Mouse (Mus musculus) lung, embryonic 14.5 days (tissue): ENCODE data around the gene Sec61b. TPM values are rescaled to one million over a fixed set of nuclear protein-coding genes. Genes with fewer than 3 reads are reported as not detected.

Source experiments
- ATAC-seq: fragments of 200-750 bp; cut with Nextera tagmentation; 2 replicates; pipeline ENCODE4 v1.8.0; 2017; ENCODE audit warnings: mild to moderate bottlenecking, moderate TSS enrichment, moderate library complexity; ENCODE audit not compliant: insufficient read depth
- DNase-seq: peaks from one replicate; pipeline ENCODE4 v3.0.0-alpha.2; 2015
- H3K27ac ChIP-seq: fragments of 300-500 bp; sonication (generic); 2 replicates; pipeline ENCODE4 v1.5.1; 2014; ENCODE audit warnings: low read depth, mild to moderate bottlenecking, moderate library complexity
- H3K27me3 ChIP-seq: fragments of 300-500 bp; sonication (generic); 2 replicates; pipeline ENCODE4 v1.6.1; 2014; ENCODE audit warnings: low read length, control low read depth; ENCODE audit not compliant: insufficient read depth
- H3K36me3 ChIP-seq: fragments of 300-500 bp; sonication (generic); 2 replicates; pipeline ENCODE4 v1.6.1; 2014; ENCODE audit warnings: control low read depth; ENCODE audit not compliant: insufficient read depth
- H3K4me1 ChIP-seq: fragments of 300-500 bp; sonication (generic); 2 replicates; pipeline ENCODE4 v1.6.1; 2014; ENCODE audit warnings: antibody characterized with exemption, control low read depth; ENCODE audit not compliant: insufficient read depth
- H3K4me2 ChIP-seq: fragments of 300-500 bp; sonication (generic); 2 replicates; pipeline ENCODE4 v1.6.1; 2014; ENCODE audit warnings: mild to moderate bottlenecking
- H3K4me3 ChIP-seq: fragments of 300-500 bp; sonication (generic); 2 replicates; pipeline ENCODE4 v1.5.1; 2014; ENCODE audit warnings: low read depth, low read length
- H3K9ac ChIP-seq: fragments of 300-500 bp; sonication (generic); 2 replicates; pipeline ENCODE4 v1.6.1; 2014
- H3K9me3 ChIP-seq: fragments of 300-500 bp; sonication (generic); 2 replicates; pipeline ENCODE4 v1.6.1; 2016; ENCODE audit warnings: low read depth, low read length, control low read depth
- CTCF ChIP-seq: IDR thresholded peaks from 2 replicates; pipeline ENCODE4 v1.5.1; 2016; ENCODE audit warnings: antibody characterized with exemption, low read depth
- WGBS: fragments of 180-500 bp; shearing (Covaris S2); extraction: QIAGEN DNeasy Blood & Tissue Kit; methylation state at CpG from one replicate; pipeline ENCODE4 v1.1.7; 2014; 5-methylcytosine and 5-hydroxymethylcytosine counted together
- polyA plus RNA-seq: library from polyadenylated mRNA; unstranded; fragments of >200 nt; fragmentation: Nextera tagmentation; extraction: Ambion mirVana; gene quantifications from 2 replicates; pipeline ENCODE4 v1.2.1, GENCODE M21; 2014

Sec61b gene
- polyA plus RNA-seq, result 404 and 428 TPM in 2 replicates

DNA sequence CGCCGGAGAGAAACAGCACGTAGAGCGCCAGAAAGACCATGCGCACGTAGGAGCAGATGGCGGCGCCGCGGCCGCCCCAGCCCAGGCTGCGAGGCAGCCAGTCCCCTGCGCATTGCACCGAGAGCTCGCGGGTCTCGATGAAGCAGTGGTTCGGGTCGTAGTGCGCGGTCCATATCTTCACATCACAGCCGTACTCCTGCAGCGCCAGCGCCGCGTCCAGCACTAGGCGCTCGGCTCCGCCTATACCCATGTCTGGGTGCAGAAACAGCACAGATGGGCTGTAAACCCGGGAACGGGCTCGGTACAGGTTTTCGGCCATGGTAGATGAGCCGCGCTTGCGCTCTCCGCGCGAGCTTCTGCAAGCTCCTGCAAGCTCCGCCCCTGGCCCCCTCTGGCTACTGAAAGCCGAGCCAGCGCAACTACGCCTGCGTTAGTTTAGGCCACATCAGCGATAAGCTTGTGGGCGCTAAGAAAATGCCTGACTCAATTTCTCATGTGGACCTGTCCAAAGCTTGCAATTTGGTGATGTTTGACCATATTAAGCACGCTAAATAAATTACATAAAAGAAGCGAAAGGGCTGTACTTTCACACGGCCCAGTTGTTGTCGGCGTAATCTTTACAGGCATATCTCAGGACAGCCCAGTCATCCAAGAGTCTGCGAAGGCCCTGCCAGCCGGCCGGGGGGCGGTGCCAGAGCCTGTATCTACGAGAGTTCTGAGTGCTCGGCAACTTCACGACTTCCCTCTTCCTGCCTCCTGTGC is at the start of gene Sec61b, which contains the start of gene Alg2:
Gene Sec61b, plus strand, starts transcription at position 691 of the 762 bp plus-strand sequence.
Gene Alg2, minus strand, starts transcription at position 366 of the 762 bp plus-strand sequence.
- Histone ChIP-seq H3K4me2 (peak within 1 kb of the TSS; percentile 70), H3K27ac (peak within 1 kb of the TSS; percentile 95), H3K9me3 (no peaks in the 10 kb centered on the region), H3K4me3 (peak within 1 kb of the TSS; percentile 86), H3K4me1 (0 out of 2 replicates have a peak, but pooled peaks cover 5% of the 10 kb centered on the region), H3K27me3 (no peaks in the 10 kb centered on the region), H3K9ac (peak within 1 kb of the TSS; percentile 82), H3K36me3 (peaks cover 60% of the 10 kb centered on the region)
- TF ChIP-seq CTCF, result no peak
- WGBS, result under 1% methylated on average over 58 of the region's 58 CpGs
- peak; percentile 98 for ATAC-seq
- peak; percentile 99 for DNase-seq

DNA sequence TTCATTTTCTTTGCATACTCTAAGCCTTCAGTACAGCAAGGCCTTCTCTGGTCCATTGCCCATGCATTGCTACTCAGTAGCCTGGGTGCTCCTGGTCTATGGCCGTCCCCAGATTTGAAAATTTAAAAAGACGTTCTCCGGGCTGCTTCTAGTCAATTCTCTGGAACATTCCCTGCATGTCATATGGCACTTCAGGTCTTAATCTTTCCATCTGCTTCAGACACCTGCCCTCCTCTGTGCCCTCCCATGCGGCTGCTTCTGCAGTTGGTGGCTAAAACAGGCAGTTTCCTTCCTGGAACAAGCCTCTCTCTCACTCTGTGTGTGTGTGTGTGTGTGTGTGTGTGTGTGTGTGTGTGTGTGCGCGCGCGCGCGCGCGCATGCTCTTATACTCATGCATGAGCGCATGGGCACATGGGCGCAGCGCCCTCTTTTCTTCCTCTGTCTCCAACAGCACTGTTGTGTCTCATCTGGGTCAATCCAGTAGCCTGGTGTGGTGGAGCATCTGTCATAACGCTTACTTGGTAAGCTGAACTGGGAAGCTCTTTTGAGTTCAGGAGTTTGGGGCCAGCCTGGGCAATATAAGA is 49.1 kb upstream of the Sec61b start:
- DNase-seq, result no peak
- Histone ChIP-seq H3K27ac (no peak overlapping the region), H3K9me3 (no peaks in the 10 kb centered on the region), H3K4me3 (no peak overlapping the region), H3K4me1 (no peaks in the 10 kb centered on the region), H3K27me3 (no peaks in the 10 kb centered on the region), H3K36me3 (no peaks in the 10 kb centered on the region), H3K9ac (no peak overlapping the region), H3K4me2 (no peak overlapping the region)
- no peak for ATAC-seq
- no peak for TF ChIP-seq CTCF
- 81% methylated on average over 16 of the region's 16 CpGs for WGBS

DNA sequence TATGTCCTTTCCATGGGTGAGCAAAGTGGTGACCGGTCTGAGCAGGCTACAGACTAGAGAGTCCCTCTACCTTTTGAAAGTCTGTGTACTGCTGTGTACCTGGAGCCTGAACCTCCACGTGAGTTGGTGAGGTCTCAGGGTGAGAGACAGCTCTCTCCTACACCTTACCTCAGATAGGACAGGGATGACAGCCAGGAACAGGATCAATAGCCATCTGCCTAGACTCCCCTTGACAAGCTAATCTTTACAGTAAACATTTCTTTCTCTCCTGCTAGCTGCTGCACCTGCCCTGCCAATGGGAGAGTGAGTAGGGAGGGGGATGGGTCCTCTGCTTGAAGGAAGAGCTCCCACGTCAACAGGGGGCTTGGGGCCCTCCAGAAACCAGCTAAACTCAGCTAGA is 46.9 kb upstream of the Sec61b start:
- Histone ChIP-seq H3K9ac (no peak overlapping the region), H3K27me3 (no peaks in the 10 kb centered on the region)
- ATAC-seq, result no peak

DNA sequence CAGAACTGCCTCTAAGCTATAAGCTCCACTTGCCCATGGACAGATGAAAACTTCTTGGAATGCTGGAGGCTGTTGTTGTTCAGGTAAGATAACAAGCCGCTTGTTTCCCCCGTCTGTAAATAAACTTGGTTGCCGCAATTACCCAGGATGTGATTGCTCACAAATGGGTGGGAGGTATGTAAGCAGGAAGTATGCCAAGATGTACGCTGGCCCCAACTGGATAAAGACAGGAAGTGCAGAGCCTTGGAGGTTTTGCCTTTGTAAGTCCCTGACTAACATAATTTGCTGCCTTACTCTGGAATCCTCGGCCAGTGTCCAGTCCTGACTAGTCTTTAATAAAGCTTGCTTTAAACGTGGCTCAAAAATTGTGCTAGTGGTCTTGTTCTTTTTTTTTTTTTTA is 43.9 kb upstream of the Sec61b start:
- H3K4me2 ChIP-seq, result no peak overlapping the region
- no peak for TF ChIP-seq CTCF
- no peaks in the 10 kb centered on the region for H3K27me3 ChIP-seq
- H3K36me3 ChIP-seq, result no peaks in the 10 kb centered on the region
- H3K9me3 ChIP-seq, result no peaks in the 10 kb centered on the region
- no peaks in the 10 kb centered on the region for H3K4me1 ChIP-seq
- no peak overlapping the region for H3K9ac ChIP-seq
- H3K27ac ChIP-seq, result no peak overlapping the region
- DNase-seq, result peak; percentile 72
- ATAC-seq, result peak; percentile 42; the same call in 1 of the 2 replicates
- H3K4me3 ChIP-seq, result no peak overlapping the region
- WGBS, result 38% methylated on average over 6 of the region's 6 CpGs

More for the DNA sequence above, 46.9 kb upstream of the Sec61b start:
- no peak overlapping the region for H3K4me2 ChIP-seq
- TF ChIP-seq CTCF, result no peak
- H3K27ac ChIP-seq, result no peak overlapping the region
- H3K36me3 ChIP-seq, result no peaks in the 10 kb centered on the region
- WGBS, result 41% methylated on average over 3 of the region's 3 CpGs
- no peak overlapping the region for H3K4me3 ChIP-seq
- no peaks in the 10 kb centered on the region for H3K9me3 ChIP-seq
- no peaks in the 10 kb centered on the region for H3K4me1 ChIP-seq
- no peak for DNase-seq

DNA sequence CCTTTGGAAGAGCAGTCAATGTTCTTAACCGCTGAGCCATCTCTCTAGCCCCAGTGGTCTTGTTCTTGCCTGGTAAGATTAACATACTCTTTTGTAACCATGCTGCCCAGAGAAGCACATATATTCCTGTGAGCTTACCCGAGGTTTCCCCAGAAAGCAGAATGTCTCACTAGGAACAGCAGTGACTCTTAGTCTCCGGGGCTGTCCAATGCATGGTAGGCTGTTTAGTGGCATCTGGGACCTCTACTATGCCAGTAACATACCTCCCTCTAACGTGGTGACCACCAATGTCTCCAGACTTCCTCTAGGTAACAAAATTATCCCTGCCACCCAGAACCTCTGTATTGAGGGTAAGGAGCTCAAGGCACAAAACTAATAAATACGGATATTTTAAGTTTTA is 43.4 kb upstream of the Sec61b start:
- no peak overlapping the region for H3K27ac ChIP-seq
- H3K27me3 ChIP-seq, result no peaks in the 10 kb centered on the region
- H3K9me3 ChIP-seq, result no peaks in the 10 kb centered on the region
- H3K36me3 ChIP-seq, result no peaks in the 10 kb centered on the region
- H3K4me1 ChIP-seq, result 0 out of 2 replicates have a peak, but pooled peaks cover 1% of the 10 kb centered on the region
- 85% methylated on average over 5 of the region's 5 CpGs for WGBS
- H3K4me2 ChIP-seq, result no peak overlapping the region
- TF ChIP-seq CTCF, result no peak
- no peak for DNase-seq
- H3K9ac ChIP-seq, result no peak overlapping the region
- ATAC-seq, result no peak
- no peak overlapping the region for H3K4me3 ChIP-seq

DNA sequence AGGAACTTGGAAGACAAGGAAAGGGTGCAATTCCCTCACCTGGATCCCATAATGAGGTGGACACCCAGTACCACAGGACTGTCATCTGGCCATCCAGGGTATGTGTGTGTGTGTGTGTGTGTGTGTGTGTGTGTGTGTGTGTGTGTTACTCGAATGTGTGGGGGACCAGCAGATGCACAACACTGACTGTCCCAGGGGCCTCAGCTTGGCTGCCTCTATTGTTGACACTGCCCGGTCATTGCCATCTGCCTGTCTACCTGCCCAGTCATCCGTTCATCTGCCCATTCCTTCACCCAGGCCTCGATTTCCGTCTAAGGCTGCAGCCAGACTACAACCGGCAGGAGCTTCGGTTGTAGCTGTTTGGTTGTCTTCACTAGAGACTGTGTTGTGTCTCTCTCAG is 41.7 kb upstream of the Sec61b start:
- TF ChIP-seq CTCF, result no peak
- H3K36me3 ChIP-seq, result no peaks in the 10 kb centered on the region
- H3K4me3 ChIP-seq, result no peak overlapping the region
- no peaks in the 10 kb centered on the region for H3K27me3 ChIP-seq
- WGBS, result 88% methylated on average over 7 of the region's 7 CpGs
- no peak overlapping the region for H3K27ac ChIP-seq
- H3K9me3 ChIP-seq, result no peaks in the 10 kb centered on the region
- DNase-seq (no peak), ATAC-seq (no peak)
- no peak overlapping the region for H3K9ac ChIP-seq
- peaks cover 7% of the 10 kb centered on the region; the same call in 1 of the 2 replicates for H3K4me1 ChIP-seq
- H3K4me2 ChIP-seq, result no peak overlapping the region

DNA sequence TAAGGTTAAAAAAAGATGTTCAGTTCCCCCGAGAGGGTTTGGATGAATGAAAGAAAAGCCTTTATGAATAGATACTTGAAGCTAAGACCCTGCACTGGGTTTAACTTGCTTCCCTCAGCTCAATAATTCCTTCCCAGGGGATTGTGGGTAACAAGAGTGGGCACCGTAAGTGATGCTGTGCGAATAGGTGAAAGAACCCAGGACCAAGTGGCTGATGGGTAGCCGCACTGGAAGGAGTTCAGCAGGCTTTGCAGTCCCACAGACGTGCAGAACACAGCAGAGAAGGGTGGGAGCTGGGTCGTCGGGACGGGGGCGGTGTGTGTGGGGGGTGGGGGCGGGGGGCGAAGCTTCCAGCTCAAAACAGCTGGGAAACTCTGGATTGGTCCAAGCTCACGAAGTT is 39.3 kb upstream of the Sec61b start:
- DNase-seq, result no peak
- WGBS, result 44% methylated on average over 12 of the region's 12 CpGs
- Histone ChIP-seq H3K27ac (no peak overlapping the region), H3K27me3 (no peaks in the 10 kb centered on the region), H3K9ac (no peak overlapping the region), H3K4me2 (no peak overlapping the region; the same call in 1 of the 2 replicates), H3K4me3 (no peak overlapping the region), H3K4me1 (peaks cover 7% of the 10 kb centered on the region; the same call in 1 of the 2 replicates), H3K9me3 (no peaks in the 10 kb centered on the region), H3K36me3 (no peaks in the 10 kb centered on the region)
- no peak for TF ChIP-seq CTCF
- no peak for ATAC-seq
